Mouse (Mus musculus) layer of hippocampus, postnatal 10 days (tissue): ENCODE results near the gene Tarsl2. TPM values are rescaled to one million over a fixed set of nuclear protein-coding genes. Genes with fewer than 3 reads are reported as not detected.
A peak's percentile ranks its signal among the peaks of the same experiment; 100 is the strongest.

Experiments
- DNase-seq, 2 experiments: peaks; one replicate each; pipeline ENCODE4 v3.0.0; 2021; ENCODE audit warnings: low spot score in 2 of 2
- long read RNA-seq: library from polyadenylated mRNA; stranded (forward); transcript quantifications from one replicate; pipeline ENCODE4 v2.0.0, GENCODE M21; 2023
- total RNA-seq, 2 experiments: library from RNA; stranded (reverse); gene quantifications; 2 replicates each; pipeline ENCODE4 v1.2.3; 2021

Gene Tarsl2
- 10 to 100 TPM; 40.7 to 40.8 TPM for total RNA-seq
- long read RNA-seq, transcript Tarsl2-201 (19 exons, 3,192 nt), result major isoform, 5 of 11 reads
- long read RNA-seq, partial matches to known transcripts, result 6 of 11 reads
- long read RNA-seq, other reads (novel, unspliced or antisense), result 0 of 11 reads

- peak; percentile 93 to 96 for DNase-seq
Measured at GRCm38 (mm10) chr7:65644643-65645351, at the start of gene Tarsl2. TSS of gene Tarsl2 (plus strand) at chr7:65644898.

- no peak for DNase-seq
Measured at GRCm38 (mm10) chr7:65606124-65606523, 38.6 kb upstream of the Tarsl2 start.

- no peak for DNase-seq
Measured at GRCm38 (mm10) chr7:65607003-65607402, 37.7 kb upstream of the Tarsl2 start.

GRCm38 (mm10) chr7:65610171-65610570 is 34.5 kb upstream of the Tarsl2 start:
- peak; percentile 54 to 74 for DNase-seq

- no peak for DNase-seq
Measured at GRCm38 (mm10) chr7:65610673-65611072, 34.0 kb upstream of the Tarsl2 start.

- no peak for DNase-seq
Measured at GRCm38 (mm10) chr7:65611298-65611697, 33.4 kb upstream of the Tarsl2 start.

- DNase-seq, result no peak
Measured at GRCm38 (mm10) chr7:65613723-65614122, 31.0 kb upstream of the Tarsl2 start.

- no peak for DNase-seq
Measured at GRCm38 (mm10) chr7:65618751-65619150, 25.9 kb upstream of the Tarsl2 start.

- DNase-seq, result no peak
Measured at GRCm38 (mm10) chr7:65620746-65621145, 24.0 kb upstream of the Tarsl2 start.

GRCm38 (mm10) chr7:65623330-65623729 is 21.4 kb upstream of the Tarsl2 start:
- DNase-seq, result no peak

GRCm38 (mm10) chr7:65625528-65625927 is 19.2 kb upstream of the Tarsl2 start:
- DNase-seq, result no peak

GRCm38 (mm10) chr7:65629846-65630245 is 14.9 kb upstream of the Tarsl2 start:
- no peak for DNase-seq

GRCm38 (mm10) chr7:65630661-65631060 is 14.0 kb upstream of the Tarsl2 start:
- DNase-seq, result no peak

GRCm38 (mm10) chr7:65635831-65636230 is 8.9 kb upstream of the Tarsl2 start:
- DNase-seq, result no peak

- DNase-seq, result no peak
Measured at GRCm38 (mm10) chr7:65636356-65636880, 8.3 kb upstream of the Tarsl2 start.

- no peak for DNase-seq
Measured at GRCm38 (mm10) chr7:65638170-65638770, 6.4 kb upstream of the Tarsl2 start.

- DNase-seq, result no peak
Measured at GRCm38 (mm10) chr7:65639821-65640382, 4.8 kb upstream of the Tarsl2 start.

- DNase-seq, result no peak
Measured at GRCm38 (mm10) chr7:65640672-65641071, 4.0 kb upstream of the Tarsl2 start.

- DNase-seq, result no peak
Measured at GRCm38 (mm10) chr7:65642371-65643304, 2.1 kb upstream of the Tarsl2 start.

- DNase-seq, result no peak
Measured at GRCm38 (mm10) chr7:65643861-65644421, 757 bp upstream of the Tarsl2 start.

GRCm38 (mm10) chr7:65645996-65646395 is 1.3 kb downstream of the Tarsl2 start:
- no peak for DNase-seq
